In the genomic region with DNA sequence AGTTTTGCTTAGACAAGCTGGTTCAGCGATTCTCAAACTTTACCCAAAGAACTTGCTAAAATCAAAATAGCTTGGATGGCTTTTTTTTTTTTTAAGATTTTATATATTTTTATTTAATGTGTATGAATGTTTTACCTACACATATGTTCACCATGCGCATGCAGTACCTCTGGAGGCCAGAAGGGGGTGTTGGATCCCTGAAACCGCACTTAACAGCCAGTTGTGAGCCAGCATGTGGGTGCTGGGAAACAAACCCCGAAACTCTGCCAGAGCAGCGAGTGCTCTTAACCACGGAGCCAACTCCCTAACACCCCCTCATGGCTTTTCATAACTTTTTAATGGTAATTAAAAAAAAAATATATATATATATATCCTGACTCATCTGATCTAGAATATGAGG, we compare ENCODE assay signal across 17 mouse cellular contexts. TPM values are rescaled to one million over a fixed set of nuclear protein-coding genes. Genes with fewer than 3 reads are reported as not detected.
DNase-seq lines count a peak whose midpoint lies in the region; ATAC-seq and TF ChIP-seq lines count a peak whose summit lies in the region.
"Had no signal": no experiment of that assay in that cellular context is flagged by ENCODE, and none has a peak within 500 bp of the region (broad histone marks: within the 10 kb centered on the region; RNA-seq: fewer than 3 reads in every experiment).

No protein-coding gene starts in this region.

- H3K4me1 ChIP-seq in cerebellum, adult 2 months (ENCODE audit: control insufficient read depth, insufficient read depth, low read length): peaks cover 23% of the 10 kb centered on the region

- no peak overlapping the region for H3K27ac ChIP-seq in cerebellum, adult 2 months (ENCODE audit: insufficient read depth, low read length)
- H3K27ac ChIP-seq: embryonic facial prominence, embryonic 13.5 days; limb, embryonic 12.5 days; macrophage had no signal

- TF ChIP-seq POLR2A in cerebellum, adult 2 months (IDR thresholded peaks at IDR 0.05; ENCODE audit: borderline replicate concordance, insufficient read depth, low read length): no peak

- no peak overlapping the region for H3K4me3 ChIP-seq in cerebellum, adult 2 months (replicated peaks; ENCODE audit: insufficient read depth, low read depth, low read length)
- H3K4me3 ChIP-seq: embryonic facial prominence, embryonic 13.5 days; limb, embryonic 12.5 days had no signal

- 92% methylated on average over 6 of the region's 6 CpGs for WGBS in cerebellum, adult 2 months

- peak; percentile 38 for DNase-seq in cerebellum, adult 11-12 months
- DNase-seq in cerebellum, adult 2 months: no peak
- DNase-seq in layer of hippocampus, adult 11-12 months (ENCODE audit: low spot score): peak; percentile 15
- DNase-seq in layer of hippocampus, adult 18-20 months (ENCODE audit: low spot score in 2 of 2): no peak
- peak; percentile 53 for DNase-seq in thymus, postnatal 4 days
- DNase-seq in thymus, postnatal 0 days (ENCODE audit: low spot score): no peak
- peak; percentile 57 for DNase-seq in testis, postnatal 10 days (ENCODE audit: low spot score)
- DNase-seq: adrenal gland, postnatal 36 days; heart, adult 18-20 months; kidney, adult 9 months; thymus, postnatal 14 days had no signal

- H3K27me3 ChIP-seq in cerebellum, adult 2 months (ENCODE audit: control insufficient read depth, insufficient read depth, low read length): no peaks in the 10 kb centered on the region
- H3K27me3 ChIP-seq: embryonic facial prominence, embryonic 13.5 days; limb, embryonic 12.5 days had no signal

- no peak for TF ChIP-seq CTCF in cerebellum, adult 2 months (IDR thresholded peaks at IDR 0.05; ENCODE audit: borderline replicate concordance, insufficient read depth, low read depth, low read length)

- ATAC-seq in erythroid progenitor cell, adult 5-6 weeks (replicated peaks; ENCODE audit: low FRiP score, poor library complexity, severe bottlenecking): no peak

RNA-seq across cellular contexts. Expression of gene Orai1, which starts 4.1 kb away (rescaled TPM):
- 20.7 and 21.4 TPM in 2 replicates for polyA plus RNA-seq in cerebellum, adult 2 months (2012; rRNA removed)
- total RNA-seq in layer of hippocampus, adult 18-20 months (2021): 10 to 100 TPM; 11.2 to 11.9 TPM
- polyA plus RNA-seq in thymus, postnatal 0 days (2015; fragmentation: Nextera tagmentation; extraction: Ambion mirVana): 16.1 and 17.3 TPM in 2 replicates
- 5.0 and 24.3 TPM in 2 replicates for total RNA-seq in erythroid progenitor cell, adult 5-6 weeks (2015; ENCODE audit: low replicate concordance)
- total RNA-seq in erythroid progenitor cell, adult 5-6 weeks (2017; ENCODE audit: low replicate concordance): 3.5 and 4.0 TPM in 2 replicates

RNA-seq across cellular contexts. Expression of gene Kdm2b, which starts 21.2 kb away (rescaled TPM):
- polyA plus RNA-seq in cerebellum, adult 2 months (2012; rRNA removed): 27.5 and 29.4 TPM in 2 replicates
- 10 to 100 TPM; 33.5 to 39.4 TPM for total RNA-seq in layer of hippocampus, adult 18-20 months (2021)
- polyA plus RNA-seq in thymus, postnatal 0 days (2015; fragmentation: Nextera tagmentation; extraction: Ambion mirVana): 29.6 and 31.8 TPM in 2 replicates
- 7.5 and 13.0 TPM in 2 replicates for total RNA-seq in erythroid progenitor cell, adult 5-6 weeks (2015; ENCODE audit: low replicate concordance)
- total RNA-seq in erythroid progenitor cell, adult 5-6 weeks (2017; ENCODE audit: low replicate concordance): 13.0 and 14.9 TPM in 2 replicates

RNA-seq across cellular contexts. Expression of gene Morn3, which starts 36.0 kb away (rescaled TPM):
- 0.23 and 0.73 TPM in 2 replicates for polyA plus RNA-seq in cerebellum, adult 2 months (2012; rRNA removed)
- total RNA-seq in layer of hippocampus, adult 18-20 months (2021): under 1 TPM; 0.38 to 0.94 TPM
- 0.58 and 0.60 TPM in 2 replicates for polyA plus RNA-seq in thymus, postnatal 0 days (2015; fragmentation: Nextera tagmentation; extraction: Ambion mirVana)
- total RNA-seq in erythroid progenitor cell, adult 5-6 weeks (2015; ENCODE audit: low replicate concordance): not detected in 2 replicates
- total RNA-seq in erythroid progenitor cell, adult 5-6 weeks (2017; ENCODE audit: low replicate concordance): not detected in 2 replicates
- total RNA-seq: adrenal gland, postnatal 36 days; heart, adult 18-20 months; hematopoietic stem cell, adult 5-6 weeks; monocyte, adult 5-6 weeks had no signal
- polyA plus RNA-seq: embryonic facial prominence, embryonic 13.5 days; limb, embryonic 12.5 days; macrophage had no signal

RNA-seq across cellular contexts. Expression of gene Tmem120b, which starts 57.4 kb away (rescaled TPM):
- 21.8 and 25.3 TPM in 2 replicates for polyA plus RNA-seq in cerebellum, adult 2 months (2012; rRNA removed)
- 10 to 100 TPM; 16.4 to 17.6 TPM for total RNA-seq in layer of hippocampus, adult 18-20 months (2021)
- polyA plus RNA-seq in thymus, postnatal 0 days (2015; fragmentation: Nextera tagmentation; extraction: Ambion mirVana): 33.2 and 35.9 TPM in 2 replicates
- 85.5 and 100 TPM in 2 replicates for total RNA-seq in erythroid progenitor cell, adult 5-6 weeks (2015; ENCODE audit: low replicate concordance)
- total RNA-seq in erythroid progenitor cell, adult 5-6 weeks (2017; ENCODE audit: low replicate concordance): 86.8 and 118 TPM in 2 replicates

Comparison
In these comparisons a context has a peak if more than half of its experiments do, and no peak if none do; other contexts are left out.
1. DNase-seq: peak in cerebellum, adult 11-12 months (single experiment), layer of hippocampus, adult 11-12 months (single experiment), thymus, postnatal 4 days (single experiment) and testis, postnatal 10 days (single experiment); none in cerebellum, adult 2 months (0 of 2), layer of hippocampus, adult 18-20 months (0 of 2) and thymus, postnatal 0 days (single experiment).